Mouse (Mus musculus): ENCODE measurements at regions not wholly inside any gene's neighbourhood (a gene's known extent, or its start where the extent isn't known, plus 50 kb on each side); places are given as distances from the start of the nearest gene placed in this dataset.
"Not testable (repeated sequence)": the region's sequence is repeated elsewhere in the genome, so short reads cannot be mapped to it uniquely, and the experiment has no call there.

- no peak for DNase-seq (ENCODE audit: low read depth, low spot score)
Observed at GRCm38 (mm10) chr10:34667203-34667602, 184.0 kb downstream of the Frk start.

GRCm38 (mm10) chr10:34667735-34668439 lies 184.7 kb downstream of the Frk start:
- no peak for DNase-seq (ENCODE audit: low read depth, low spot score)

GRCm38 (mm10) chr10:34671791-34672190 lies 188.6 kb downstream of the Frk start:
- DNase-seq (ENCODE audit: low read depth, low spot score), result no peak

- DNase-seq (ENCODE audit: low read depth, low spot score), result not testable (repeated sequence)
Observed at GRCm38 (mm10) chr10:34699414-34699813, 216.2 kb downstream of the Frk start.

GRCm38 (mm10) chr10:34701956-34702355 lies 218.8 kb downstream of the Frk start:
- no peak for DNase-seq (ENCODE audit: low read depth, low spot score)

- no peak for DNase-seq (ENCODE audit: low read depth, low spot score)
Observed at GRCm38 (mm10) chr10:34705416-34705815, 222.2 kb downstream of the Frk start.

- DNase-seq (ENCODE audit: low read depth, low spot score), result no peak
Observed at GRCm38 (mm10) chr10:34731249-34731648, 248.1 kb downstream of the Frk start.

GRCm38 (mm10) chr10:34762426-34762825 lies 279.2 kb downstream of the Frk start:
- no peak for DNase-seq (ENCODE audit: low read depth, low spot score)

- DNase-seq (ENCODE audit: low read depth, low spot score), result no peak
Observed at GRCm38 (mm10) chr10:34792099-34792498, 308.9 kb downstream of the Frk start.

- DNase-seq (ENCODE audit: low read depth, low spot score), result no peak
Observed at GRCm38 (mm10) chr10:34811131-34811530, 327.9 kb downstream of the Frk start.

- DNase-seq (ENCODE audit: low read depth, low spot score), result no peak
Observed at GRCm38 (mm10) chr10:34824121-34824520, 340.9 kb downstream of the Frk start.

GRCm38 (mm10) chr10:34842015-34842504 lies 358.9 kb downstream of the Frk start:
- no peak for DNase-seq (ENCODE audit: low read depth, low spot score)

GRCm38 (mm10) chr10:34856494-34857146 lies 373.4 kb downstream of the Frk start:
- no peak for DNase-seq (ENCODE audit: low read depth, low spot score)

- DNase-seq (ENCODE audit: low read depth, low spot score), result no peak
Observed at GRCm38 (mm10) chr10:34862693-34863092, 379.5 kb downstream of the Frk start.

GRCm38 (mm10) chr10:34871888-34872287 lies 388.7 kb downstream of the Frk start:
- DNase-seq (ENCODE audit: low read depth, low spot score), result peak; percentile 16

GRCm38 (mm10) chr10:34878511-34878910 lies 395.3 kb downstream of the Frk start:
- DNase-seq (ENCODE audit: low read depth, low spot score), result no peak

- no peak for DNase-seq (ENCODE audit: low read depth, low spot score)
Observed at GRCm38 (mm10) chr10:34887601-34888000, 404.4 kb downstream of the Frk start.

- peak; percentile 46 for DNase-seq (ENCODE audit: low read depth, low spot score)
Observed at GRCm38 (mm10) chr10:34904274-34904673, 421.1 kb downstream of the Frk start.

- no peak for DNase-seq (ENCODE audit: low read depth, low spot score)
Observed at GRCm38 (mm10) chr10:34904692-34905091, 421.5 kb downstream of the Frk start.

GRCm38 (mm10) chr10:34912153-34912723 lies 429.0 kb downstream of the Frk start:
- peak; percentile 16 for DNase-seq (ENCODE audit: low read depth, low spot score)

Measured in brain, embryonic 18.5 days (tissue).